Mouse (Mus musculus) embryonic fibroblast, embryonic 13.5 days (primary cell): Measurements from ENCODE around the gene Sphk2.

Source experiments
- CTCF ChIP-seq: IDR thresholded peaks from 2 replicates; pipeline ENCODE4 v1.5.1; 2011; ENCODE audit warnings: mild to moderate bottlenecking, control low read depth, low read length, moderate library complexity, borderline replicate concordance; ENCODE audit not compliant: insufficient read depth
- POLR2A ChIP-seq: IDR thresholded peaks from 2 replicates; pipeline ENCODE4 v1.6.1; 2011; ENCODE audit warnings: low read depth, mild to moderate bottlenecking, control low read depth, low read length, moderate library complexity

DNA sequence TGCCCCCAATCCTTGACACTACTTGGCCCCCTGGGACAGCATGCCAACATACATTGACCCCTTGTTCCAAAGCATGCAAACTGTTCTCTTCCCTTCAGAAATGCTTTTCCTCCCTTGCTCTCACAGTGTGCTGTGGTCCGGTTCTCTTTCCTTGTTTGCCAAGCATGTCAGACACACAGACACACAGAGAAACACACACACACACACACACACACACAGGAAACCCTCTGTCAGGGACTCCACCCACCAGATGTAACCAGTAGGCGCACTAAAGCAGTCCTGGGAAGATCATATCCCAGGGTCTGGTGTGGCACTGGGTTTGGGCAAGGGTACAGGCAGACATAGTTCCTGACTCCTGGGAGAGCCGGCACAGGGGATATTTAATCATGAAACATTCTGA is 31.0 kb downstream of the Sphk2 start:
- TF ChIP-seq CTCF, result no peak
- TF ChIP-seq POLR2A, result no peak
